Mouse (Mus musculus) left cerebral cortex, postnatal 14 days (tissue): ENCODE measurements at regions not wholly inside any gene's neighbourhood (a gene's known extent, or its start where the extent isn't known, plus 50 kb on each side); places are given as distances from the start of the nearest gene placed in this dataset.
"Not testable (repeated sequence)": the region's sequence is repeated elsewhere in the genome, so short reads cannot be mapped to it uniquely, and the experiment has no call there.

Experiments
- DNase-seq, 2 experiments: peaks; one replicate each; pipeline ENCODE4 v3.0.0; 2021 to 2022; ENCODE audit warnings: low spot score in 2 of 2, mixed read lengths in 1 of 2
- intact Hi-C: fragments of 180-260 bp; cut with DNase I; formaldehyde crosslinking; loops from one replicate; pipeline ENCODE4 v1.15.1; 2025

- DNase-seq, intact Hi-C loops: not testable (repeated sequence)
Measured at GRCm38 (mm10) chr16:54842996-54843395, 454.8 kb downstream of the Zpld1 start.
